Mouse (Mus musculus): Measurements from ENCODE around the gene Tmem88b. TPM values are rescaled to one million over a fixed set of nuclear protein-coding genes. Genes with fewer than 3 reads are reported as not detected.

The Tmem88b gene
- polyA plus RNA-seq, 1 experiment from 2014 or later: 1.2 TPM

GRCm38 (mm10) chr4:155785246-155785645 lies 428 bp downstream of the Tmem88b start:
- no peak overlapping the region for H3K4me3 ChIP-seq
- H3K4me1 ChIP-seq: peaks cover 17% of the 10 kb centered on the region
- H3K27ac ChIP-seq: no peak overlapping the region
- H3K9me3 ChIP-seq: no peaks in the 10 kb centered on the region
- WGBS: 73% methylated on average over 10 of the region's 10 CpGs
- ATAC-seq (replicated peaks): no peak
- no peaks in the 10 kb centered on the region for H3K36me3 ChIP-seq (replicated peaks)
- peak overlapping the region; percentile 79; the same call in 1 of the 2 replicates for H3K4me2 ChIP-seq
- no peak overlapping the region for H3K9ac ChIP-seq
- no peaks in the 10 kb centered on the region for H3K27me3 ChIP-seq (replicated peaks)

- ATAC-seq (replicated peaks): peak; percentile 90
- Histone ChIP-seq H3K27ac (peak overlapping the region; percentile 95), H3K36me3 (replicated peaks) (no peaks in the 10 kb centered on the region), H3K4me1 (peaks cover 17% of the 10 kb centered on the region), H3K4me3 (peak overlapping the region; percentile 69), H3K4me2 (peak overlapping the region; percentile 79), H3K27me3 (replicated peaks) (no peaks in the 10 kb centered on the region), H3K9ac (peak overlapping the region; percentile 87), H3K9me3 (no peaks in the 10 kb centered on the region)
- WGBS: under 1% methylated on average over 52 of the region's 52 CpGs
Measured at GRCm38 (mm10) chr4:155784081-155784701, 1.5 kb downstream of the Tmem88b start.

GRCm38 (mm10) chr4:155783486-155784080 lies 2.1 kb downstream of the Tmem88b start:
- Histone ChIP-seq H3K4me1 (peaks cover 17% of the 10 kb centered on the region), H3K27me3 (replicated peaks) (no peaks in the 10 kb centered on the region), H3K9me3 (no peaks in the 10 kb centered on the region), H3K27ac (peak overlapping the region; percentile 95), H3K36me3 (replicated peaks) (no peaks in the 10 kb centered on the region), H3K4me2 (peak overlapping the region; percentile 79), H3K4me3 (peak overlapping the region; percentile 69), H3K9ac (peak overlapping the region; percentile 87)
- ATAC-seq (replicated peaks): peak; percentile 3
- 33% methylated on average over 16 of the region's 16 CpGs for WGBS

GRCm38 (mm10) chr4:155780895-155781294 lies 4.8 kb downstream of the Tmem88b start:
- H3K4me3 ChIP-seq: no peak overlapping the region
- no peaks in the 10 kb centered on the region for H3K36me3 ChIP-seq (replicated peaks)
- whole genome bisulfite sequencing: 31% methylated on average over 6 of the region's 6 CpGs
- no peak for ATAC-seq (replicated peaks)
- H3K4me2 ChIP-seq: no peak overlapping the region
- no peaks in the 10 kb centered on the region for H3K27me3 ChIP-seq (replicated peaks)
- no peak overlapping the region for H3K27ac ChIP-seq
- H3K9me3 ChIP-seq: no peaks in the 10 kb centered on the region
- H3K9ac ChIP-seq: no peak overlapping the region
- peaks cover 17% of the 10 kb centered on the region for H3K4me1 ChIP-seq

GRCm38 (mm10) chr4:155779498-155779897 lies 6.2 kb downstream of the Tmem88b start:
- no peak for ATAC-seq (replicated peaks)
- H3K4me3 ChIP-seq: no peak overlapping the region
- no peak overlapping the region for H3K9ac ChIP-seq
- 75% methylated on average over 4 of the region's 4 CpGs for WGBS
- H3K36me3 ChIP-seq (replicated peaks): no peaks in the 10 kb centered on the region
- no peak overlapping the region for H3K27ac ChIP-seq
- no peak overlapping the region for H3K4me2 ChIP-seq
- no peaks in the 10 kb centered on the region for H3K9me3 ChIP-seq
- no peaks in the 10 kb centered on the region; the same call in 1 of the 2 replicates for H3K27me3 ChIP-seq (replicated peaks)
- peaks cover 19% of the 10 kb centered on the region for H3K4me1 ChIP-seq

- no peak overlapping the region for H3K27ac ChIP-seq
- H3K4me1 ChIP-seq: peaks cover 21% of the 10 kb centered on the region
- H3K9ac ChIP-seq: no peak overlapping the region
- no peak for ATAC-seq (replicated peaks)
- WGBS: 86% methylated on average over 2 of the region's 2 CpGs
- H3K4me3 ChIP-seq: no peak overlapping the region
- H3K36me3 ChIP-seq (replicated peaks): no peaks in the 10 kb centered on the region
- H3K9me3 ChIP-seq: no peaks in the 10 kb centered on the region
- H3K4me2 ChIP-seq: no peak overlapping the region
- H3K27me3 ChIP-seq (replicated peaks): peaks cover 8% of the 10 kb centered on the region
Measured at GRCm38 (mm10) chr4:155777816-155778215, 7.9 kb downstream of the Tmem88b start.

- Histone ChIP-seq H3K4me1 (peaks cover 21% of the 10 kb centered on the region), H3K9me3 (no peaks in the 10 kb centered on the region), H3K27me3 (replicated peaks) (peaks cover 17% of the 10 kb centered on the region), H3K4me2 (no peak overlapping the region), H3K4me3 (no peak overlapping the region), H3K36me3 (replicated peaks) (no peaks in the 10 kb centered on the region), H3K9ac (no peak overlapping the region), H3K27ac (peak overlapping the region; percentile 22; the same call in 1 of the 2 replicates)
- WGBS: 33% methylated on average over 2 of the region's 2 CpGs
- no peak for ATAC-seq (replicated peaks)
Measured at GRCm38 (mm10) chr4:155776704-155777335, 8.9 kb downstream of the Tmem88b start.

- peaks cover 21% of the 10 kb centered on the region for H3K4me1 ChIP-seq
- ATAC-seq (replicated peaks): no peak
- 83% methylated on average over 3 of the region's 3 CpGs for WGBS
- H3K4me2 ChIP-seq: no peak overlapping the region
- 0 out of 2 replicates have a peak overlapping the region, but pooled peaks have one; percentile 33 for H3K9ac ChIP-seq
- H3K27ac ChIP-seq: 0 out of 2 replicates have a peak overlapping the region, but pooled peaks have one; percentile 65
- H3K4me3 ChIP-seq: no peak overlapping the region
- no peaks in the 10 kb centered on the region for H3K9me3 ChIP-seq
- peaks cover 20% of the 10 kb centered on the region for H3K27me3 ChIP-seq (replicated peaks)
- H3K36me3 ChIP-seq (replicated peaks): no peaks in the 10 kb centered on the region
Measured at GRCm38 (mm10) chr4:155775855-155776254, 9.8 kb downstream of the Tmem88b start.

- H3K27ac ChIP-seq: peak overlapping the region; percentile 65
- no peaks in the 10 kb centered on the region for H3K9me3 ChIP-seq
- H3K36me3 ChIP-seq (replicated peaks): no peaks in the 10 kb centered on the region
- 58% methylated on average over 9 of the region's 9 CpGs for WGBS
- peak overlapping the region; percentile 44 for H3K4me3 ChIP-seq
- ATAC-seq (replicated peaks): peak; percentile 11; the same call in 1 of the 2 replicates
- H3K4me1 ChIP-seq: peaks cover 28% of the 10 kb centered on the region
- peaks cover 20% of the 10 kb centered on the region for H3K27me3 ChIP-seq (replicated peaks)
- peak overlapping the region; percentile 80 for H3K4me2 ChIP-seq
- H3K9ac ChIP-seq: peak overlapping the region; percentile 33
Measured at GRCm38 (mm10) chr4:155774971-155775740, 10.5 kb downstream of the Tmem88b start.

- Histone ChIP-seq H3K36me3 (replicated peaks) (no peaks in the 10 kb centered on the region), H3K27ac (peak within 1 kb of the TSS; percentile 65), H3K9me3 (no peaks in the 10 kb centered on the region), H3K9ac (peak within 1 kb of the TSS; percentile 33), H3K4me2 (peak within 1 kb of the TSS; percentile 80), H3K4me3 (peak within 1 kb of the TSS; percentile 44), H3K27me3 (replicated peaks) (peaks cover 20% of the 10 kb centered on the region), H3K4me1 (peaks cover 36% of the 10 kb centered on the region)
- WGBS: under 1% methylated on average over 35 of the region's 35 CpGs
- peak; percentile 84 for ATAC-seq (replicated peaks)
Measured at GRCm38 (mm10) chr4:155774280-155774754, 11.4 kb downstream of the Tmem88b start, which contains the start of gene Vwa1. TSS of gene Vwa1 (minus strand) at chr4:155774698.

GRCm38 (mm10) chr4:155773335-155774078 lies 12.2 kb downstream of the Tmem88b start:
- Histone ChIP-seq H3K9ac (peak overlapping the region; percentile 33), H3K4me3 (peak overlapping the region; percentile 44), H3K36me3 (replicated peaks) (no peaks in the 10 kb centered on the region), H3K4me2 (peak overlapping the region; percentile 80), H3K4me1 (peaks cover 37% of the 10 kb centered on the region), H3K9me3 (no peaks in the 10 kb centered on the region), H3K27me3 (replicated peaks) (peaks cover 20% of the 10 kb centered on the region), H3K27ac (no peak overlapping the region)
- ATAC-seq (replicated peaks): no peak
- 31% methylated on average over 5 of the region's 5 CpGs for WGBS

All from midbrain, embryonic 15.5 days (tissue).